Mouse (Mus musculus): ENCODE data around the gene Egfem1. TPM values are rescaled to one million over a fixed set of nuclear protein-coding genes. Genes with fewer than 3 reads are reported as not detected.
A peak's percentile ranks its signal among the peaks of the same experiment; 100 is the strongest.

The Egfem1 gene
- polyA plus RNA-seq, 1 experiment from 2014 or later: 6.7 TPM

MicroRNAs within 50 kb of the gene (microRNA counts, 519-probe panel; counts per million panel counts)
- microRNA mmu-miR-551b: 1,196 counts per million, percentile 1 among the panel's probes with 10 or more counts

Small RNA genes within 50 kb of the gene (microRNA-seq; reads per million reads assigned to microRNA genes)
- not detected for gene Mir21b
- 33.9 reads per million, percentile 39 among the genes with 10 or more reads in this experiment for gene Mir551b

Other genes starting within 250 kb of the Egfem1 start
- gene Gm1527, start 189.4 kb upstream of the Egfem1 start, polyA plus RNA-seq (2014; fragmentation: Nextera tagmentation; extraction: Ambion mirVana): not detected in 2 replicates

All from hindbrain, embryonic 14.5 days (tissue).